Comparison of ENCODE assay signal across 24 mouse cellular contexts in genomic region chr16:8631428-8631827, GRCm38 (mm10). TPM values are rescaled to one million over a fixed set of nuclear protein-coding genes. Genes with fewer than 3 reads are reported as not detected.
DNase-seq lines count a peak whose midpoint lies in the region; ATAC-seq and TF ChIP-seq lines count a peak whose summit lies in the region.
"Had no signal": no experiment of that assay in that cellular context is flagged by ENCODE, and none has a peak within 500 bp of the region (broad histone marks: within the 10 kb centered on the region; RNA-seq: fewer than 3 reads in every experiment).

No protein-coding gene starts in this region.

- H3K4me3 ChIP-seq in thymus, adult 2 months (ENCODE audit: control insufficient read depth, insufficient read depth, low read length): no peak overlapping the region
- H3K4me3 ChIP-seq: embryonic facial prominence, embryonic 12.5 days; forebrain, embryonic 15.5 days; heart, embryonic 15.5 days; hindbrain, embryonic 15.5 days had no signal

- WGBS in thymus, adult 2 months: 10% methylated on average over 5 of the region's 5 CpGs

- H3K4me1 ChIP-seq in thymus, adult 2 months (replicated peaks; ENCODE audit: control insufficient read depth, insufficient read depth, low read length): peaks cover 23% of the 10 kb centered on the region

- H3K36me3 ChIP-seq in thymus, adult 2 months (ENCODE audit: control insufficient read depth, insufficient read depth, low read length): no peaks in the 10 kb centered on the region

- H3K27ac ChIP-seq in thymus, adult 2 months (ENCODE audit: control insufficient read depth, insufficient read depth, low read length): no peak overlapping the region
- H3K27ac ChIP-seq: embryonic facial prominence, embryonic 12.5 days; forebrain, embryonic 15.5 days; heart, embryonic 15.5 days; hindbrain, embryonic 15.5 days had no signal

- no peak for TF ChIP-seq CTCF in thymus, adult 2 months (IDR thresholded peaks at IDR 0.05; ENCODE audit: borderline replicate concordance, control insufficient read depth, extremely low read depth, insufficient read depth, low read length, poor library complexity)

- ATAC-seq in granulocyte monocyte progenitor cell, adult 5-6 weeks (replicated peaks; ENCODE audit: poor library complexity, severe bottlenecking): peak; percentile 59
- ATAC-seq: forebrain, embryonic 15.5 days had no signal

- no peak for TF ChIP-seq POLR2A in thymus, adult 2 months (IDR thresholded peaks at IDR 0.05; ENCODE audit: control insufficient read depth, extremely low read depth, insufficient read depth, low read length, poor library complexity)

- peak; percentile 21 for DNase-seq in thymus, adult 2 months
- no peak for DNase-seq in thymus, adult 18-20 months
- DNase-seq in thymus, postnatal 0 days (ENCODE audit: low spot score): peak; percentile 76
- DNase-seq in ovary, postnatal 14 days (ENCODE audit: low spot score): no peak
- no peak for DNase-seq in kidney, postnatal 36 days
- DNase-seq in urinary bladder, postnatal 14 days (ENCODE audit: low spot score): no peak
- no peak for DNase-seq in heart, adult 8-10 months (ENCODE audit: low spot score)
- DNase-seq: adrenal gland, postnatal 25 days; cerebellum, adult 2 months; cerebellum, postnatal 10 days; gastrocnemius, postnatal 36 days; heart, adult 18-20 months; heart, postnatal 14 days had no signal

- H3K27me3 ChIP-seq in thymus, adult 2 months (ENCODE audit: control insufficient read depth, insufficient read depth, low read length): no peaks in the 10 kb centered on the region
- H3K27me3 ChIP-seq: embryonic facial prominence, embryonic 12.5 days; forebrain, embryonic 15.5 days; heart, embryonic 15.5 days; hindbrain, embryonic 15.5 days had no signal

RNA-seq across cellular contexts. Expression of gene Pmm2, which starts 6.0 kb away (rescaled TPM):
- polyA plus RNA-seq in thymus, adult 2 months (2012; rRNA removed): 110 and 116 TPM in 2 replicates
- 59.0 and 70.4 TPM in 2 replicates for total RNA-seq in granulocyte monocyte progenitor cell, adult 5-6 weeks (2014; fragmentation: Nextera tagmentation)
- 45.5 and 59.1 TPM in 2 replicates for total RNA-seq in granulocyte monocyte progenitor cell, adult 5-6 weeks (2017)
- polyA plus RNA-seq in thymus, postnatal 0 days (2015; fragmentation: Nextera tagmentation; extraction: Ambion mirVana): 53.3 and 60.3 TPM in 2 replicates
- total RNA-seq in heart, adult 8-10 months (2022): 10 to 100 TPM; 24.6 to 46.4 (median 32.1) TPM

RNA-seq across cellular contexts. Expression of gene Tmem186, which starts 6.1 kb away (rescaled TPM):
- polyA plus RNA-seq in thymus, adult 2 months (2012; rRNA removed): 18.5 and 20.8 TPM in 2 replicates
- total RNA-seq in granulocyte monocyte progenitor cell, adult 5-6 weeks (2014; fragmentation: Nextera tagmentation): 9.1 and 10.4 TPM in 2 replicates
- total RNA-seq in granulocyte monocyte progenitor cell, adult 5-6 weeks (2017): 13.9 and 21.9 TPM in 2 replicates
- polyA plus RNA-seq in thymus, postnatal 0 days (2015; fragmentation: Nextera tagmentation; extraction: Ambion mirVana): 20.1 and 22.8 TPM in 2 replicates
- 10 to 100 TPM; 18.9 to 23.3 (median 20.1) TPM for total RNA-seq in heart, adult 8-10 months (2022)

RNA-seq across cellular contexts. Expression of gene Carhsp1, which starts 40.5 kb away (rescaled TPM):
- 42.0 and 47.4 TPM in 2 replicates for polyA plus RNA-seq in thymus, adult 2 months (2012; rRNA removed)
- total RNA-seq in granulocyte monocyte progenitor cell, adult 5-6 weeks (2014; fragmentation: Nextera tagmentation): 4.0 and 9.1 TPM in 2 replicates
- total RNA-seq in granulocyte monocyte progenitor cell, adult 5-6 weeks (2017): 3.9 and 6.2 TPM in 2 replicates
- 34.2 and 37.6 TPM in 2 replicates for polyA plus RNA-seq in thymus, postnatal 0 days (2015; fragmentation: Nextera tagmentation; extraction: Ambion mirVana)
- 10 to 100 TPM; 10.1 to 17.9 (median 13.4) TPM for total RNA-seq in heart, adult 8-10 months (2022)

RNA-seq across cellular contexts. Expression of gene Gm5767, which starts 49.1 kb away (rescaled TPM):
- polyA plus RNA-seq in thymus, adult 2 months (2012; rRNA removed): 1.1 TPM in 1 of 2 replicates, not detected in the other
- total RNA-seq in granulocyte monocyte progenitor cell, adult 5-6 weeks (2014; fragmentation: Nextera tagmentation): not detected in 2 replicates
- not detected in 2 replicates for total RNA-seq in granulocyte monocyte progenitor cell, adult 5-6 weeks (2017)
- not detected in 2 replicates for polyA plus RNA-seq in thymus, postnatal 0 days (2015; fragmentation: Nextera tagmentation; extraction: Ambion mirVana)
- total RNA-seq in heart, adult 8-10 months (2022): not detected
- total RNA-seq: adrenal gland, adult 18-20 months; adrenal gland, postnatal 25 days; ES-E14; gastrocnemius, adult 8-10 months; gastrocnemius, postnatal 36 days; heart, adult 18-20 months; heart, postnatal 14 days had no signal
- polyA plus RNA-seq: cerebellum, adult 2 months; embryonic facial prominence, embryonic 12.5 days; forebrain, embryonic 11.5 days; forebrain, embryonic 15.5 days; heart, embryonic 11.5 days; heart, embryonic 15.5 days; hindbrain, embryonic 11.5 days; hindbrain, embryonic 15.5 days had no signal

Comparison
In these comparisons a context has a peak if more than half of its experiments do, and no peak if none do; other contexts are left out.
1. DNase-seq: peak in thymus, adult 2 months (single experiment) and thymus, postnatal 0 days (single experiment); none in thymus, adult 18-20 months (0 of 2), ovary, postnatal 14 days (single experiment), kidney, postnatal 36 days (0 of 2), urinary bladder, postnatal 14 days (single experiment) and heart, adult 8-10 months (single experiment).